Mouse (Mus musculus) CH12.LX (cell line): ENCODE measurements at regions not wholly inside any gene's neighbourhood (a gene's known extent, or its start where the extent isn't known, plus 50 kb on each side); places are given as distances from the start of the nearest gene placed in this dataset.

ENCODE experiments used
- DNase-seq: peaks from one replicate; pipeline ENCODE4 v3.0.0-alpha.2; 2013; ENCODE audit errors: extremely low read depth
- H3K27ac ChIP-seq: 2 replicates; pipeline ENCODE4 v1.5.1; 2012; ENCODE audit warnings: low read depth, mild to moderate bottlenecking, control low read depth, moderate library complexity; ENCODE audit not compliant: insufficient read depth
- H3K27me3 ChIP-seq: replicated peaks from 2 replicates; pipeline ENCODE3; 2012; ENCODE audit warnings: inconsistent platforms
- H3K36me3 ChIP-seq, 2 experiments: replicated peaks in 1 of 2; 2 replicates each; pipeline versions ENCODE3 to v1.6.1; 2012; ENCODE audit warnings: inconsistent platforms in 1 of 2, low read length in 1 of 2, mild to moderate bottlenecking in 1 of 2, mixed read lengths in 1 of 2, moderate library complexity in 1 of 2; ENCODE audit not compliant: control insufficient read depth in 1 of 2, insufficient read depth in 1 of 2
- H3K4me1 ChIP-seq, 2 experiments: 2 replicates each; pipeline ENCODE4 v1.6.1; 2012; ENCODE audit warnings: inconsistent platforms in 1 of 2, moderate library complexity in 1 of 2; ENCODE audit not compliant: insufficient read depth in 2 of 2, control insufficient read depth in 1 of 2
- H3K4me2 ChIP-seq: 2 replicates; pipeline ENCODE4 v1.6.1; 2012; ENCODE audit warnings: low read depth, mild to moderate bottlenecking, control low read depth; ENCODE audit not compliant: poor library complexity, insufficient read depth, severe bottlenecking
- H3K4me3 ChIP-seq, 3 experiments: fragments of 150-350 bp in 1 of 3; sonication (generic) in 1 of 3; replicated peaks in 1 of 3; 2 replicates each; pipeline versions ENCODE3 to v1.5.1; 2011 to 2012; ENCODE audit warnings: low read depth in 2 of 3, low read length in 2 of 3, mild to moderate bottlenecking in 2 of 3, moderate library complexity in 2 of 3, control low read depth in 1 of 3, improper control_type of control experiment in 1 of 3, inconsistent platforms in 1 of 3, mixed read lengths in 1 of 3; ENCODE audit not compliant: poor library complexity in 1 of 3
- H3K79me2 ChIP-seq: replicated peaks from 2 replicates; pipeline ENCODE4 v1.6.1; 2012; ENCODE audit warnings: mild to moderate bottlenecking, moderate library complexity; ENCODE audit not compliant: control insufficient read depth, poor library complexity, insufficient read depth, severe bottlenecking; ENCODE audit errors: extremely low read depth
- H3K9ac ChIP-seq: 2 replicates; pipeline ENCODE4 v1.6.1; 2012; ENCODE audit warnings: low read depth, mild to moderate bottlenecking, control low read depth, moderate library complexity; ENCODE audit not compliant: insufficient read depth
- H3K9me3 ChIP-seq: replicated peaks from 2 replicates; pipeline ENCODE3; 2012; ENCODE audit warnings: low read length, inconsistent platforms, mixed read lengths
- CHD2 ChIP-seq: IDR thresholded peaks from 2 replicates; pipeline ENCODE4 v1.6.1; 2011; ENCODE audit warnings: low read length, improper control_type of control experiment
- CTCF ChIP-seq, 2 experiments: IDR thresholded peaks in 1 of 2; conservative IDR thresholded peaks in 1 of 2; 2 replicates each; pipeline ENCODE4 v1.5.1; 2011 to 2012; ENCODE audit warnings: low read depth in 2 of 2, low read length in 2 of 2, improper control_type of control experiment in 1 of 2, inconsistent platforms in 1 of 2, mild to moderate bottlenecking in 1 of 2, moderate library complexity in 1 of 2
- ELF1 ChIP-seq: IDR thresholded peaks from 2 replicates; pipeline ENCODE4 v1.6.1; 2014; ENCODE audit warnings: low read depth, mild to moderate bottlenecking, inconsistent platforms, low read length, improper control_type of control experiment
- HCFC1 ChIP-seq: IDR thresholded peaks from 2 replicates; pipeline ENCODE4 v1.6.1; 2012; ENCODE audit warnings: low read depth, mild to moderate bottlenecking, inconsistent platforms, low read length, improper control_type of control experiment
- IRF4 ChIP-seq: IDR thresholded peaks from 2 replicates; pipeline ENCODE4 v1.6.1; 2014; ENCODE audit warnings: low read depth, mild to moderate bottlenecking, inconsistent platforms, low read length, improper control_type of control experiment
- JUND ChIP-seq: conservative IDR thresholded peaks from 2 replicates; pipeline ENCODE4 v1.6.1; 2011; ENCODE audit warnings: low read depth, low read length, improper control_type of control experiment
- KAT2A ChIP-seq: IDR thresholded peaks from 2 replicates; pipeline ENCODE4 v1.6.1; 2012; ENCODE audit warnings: low read length, improper control_type of control experiment, inconsistent platforms; ENCODE audit not compliant: insufficient replicate concordance
- MEF2A ChIP-seq: IDR thresholded peaks from 2 replicates; pipeline ENCODE4 v1.6.1; 2014; ENCODE audit warnings: low read depth, mild to moderate bottlenecking, inconsistent platforms, low read length, improper control_type of control experiment, borderline replicate concordance
- MXI1 ChIP-seq: IDR thresholded peaks from 2 replicates; pipeline ENCODE4 v1.6.1; 2011; ENCODE audit warnings: mild to moderate bottlenecking, low read depth, low read length, improper control_type of control experiment
- NELFE ChIP-seq: IDR thresholded peaks from 2 replicates; pipeline ENCODE4 v1.6.1; 2011; ENCODE audit warnings: low read depth, low read length, improper control_type of control experiment
- NRF1 ChIP-seq: IDR thresholded peaks from 2 replicates; pipeline ENCODE4 v1.6.1; 2014; ENCODE audit warnings: low read depth, mild to moderate bottlenecking, inconsistent platforms, low read length, improper control_type of control experiment, moderate library complexity
- POLR2AphosphoS2 ChIP-seq: IDR thresholded peaks from 2 replicates; pipeline ENCODE4 v1.6.1; 2011; ENCODE audit warnings: low read depth, low read length, improper control_type of control experiment
- RCOR1 ChIP-seq: conservative IDR thresholded peaks from 2 replicates; pipeline ENCODE4 v1.6.1; 2012; ENCODE audit warnings: low read depth, mild to moderate bottlenecking, inconsistent platforms, low read length, improper control_type of control experiment
- TBP ChIP-seq: conservative IDR thresholded peaks from 2 replicates; pipeline ENCODE4 v1.6.1; 2011; ENCODE audit warnings: low read depth, low read length, improper control_type of control experiment
- TCF12 ChIP-seq: IDR thresholded peaks from 2 replicates; pipeline ENCODE4 v1.6.1; 2014; ENCODE audit warnings: low read depth, mild to moderate bottlenecking, inconsistent platforms, low read length, improper control_type of control experiment
- UBTF ChIP-seq: IDR thresholded peaks from 2 replicates; pipeline ENCODE4 v1.6.1; 2012; ENCODE audit warnings: low read depth, mild to moderate bottlenecking, inconsistent platforms, low read length, improper control_type of control experiment, moderate library complexity
- ZMIZ1 ChIP-seq: IDR thresholded peaks from 2 replicates; pipeline ENCODE4 v1.6.1; 2012; ENCODE audit warnings: low read depth, mild to moderate bottlenecking, inconsistent platforms, low read length, improper control_type of control experiment
- ZNF384 ChIP-seq: IDR thresholded peaks from 2 replicates; pipeline ENCODE4 v1.6.1; 2012; ENCODE audit warnings: low read depth, low read length, improper control_type of control experiment, inconsistent platforms
- dilution Hi-C: fragments of 300-500 bp; cut with MboI; formaldehyde crosslinking; loops from 2 replicates; pipeline ENCODE4 v1.14.3; 2020; ENCODE audit warnings: low sequenced_read_pairs; ENCODE audit not compliant: extremely low pct_unique_long_range_greater_than_20kb, extremely low pct_ligation_motif_present
- in situ Hi-C: fragments of 300-500 bp; cut with MboI; formaldehyde crosslinking; loops from 3 replicates; pipeline ENCODE4 v1.14.3; 2019; ENCODE audit warnings: low sequenced_read_pairs, low pct_ligation_motif_present, low pct_unique_long_range_greater_than_20kb, mixed read lengths

DNA sequence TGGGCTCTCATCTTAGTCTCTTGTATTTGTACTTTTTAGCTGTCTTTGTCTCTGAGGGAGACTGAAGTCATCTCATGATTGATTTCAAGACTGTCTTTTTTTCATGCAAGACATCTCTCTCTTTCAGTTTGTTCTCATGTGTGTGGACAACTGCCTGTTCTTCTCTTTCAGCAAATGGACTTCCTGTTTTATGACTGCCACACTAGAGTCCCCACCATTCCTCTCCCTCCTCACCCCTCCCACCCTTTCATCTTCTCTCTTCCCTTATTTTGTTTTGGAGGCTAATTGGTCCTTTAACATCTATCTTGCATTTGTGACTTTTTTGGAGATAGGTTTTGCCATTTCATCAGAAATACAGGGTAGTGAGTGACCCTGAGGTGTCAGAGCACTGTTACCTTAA lies 311.8 kb upstream of the Gm5148 start:
- Histone ChIP-seq H3K4me2 (no peak overlapping the region), H3K79me2 (no peaks in the 10 kb centered on the region), H3K36me3 (no peaks in the 10 kb centered on the region), H3K4me3 (no peak overlapping the region), H3K9ac (no peak overlapping the region), H3K9me3 (no peaks in the 10 kb centered on the region), H3K4me1 (peaks cover 7 to 18% of the 10 kb centered on the region in 2 experiments; a peak in 2 of 4 replicates), H3K27me3 (no peaks in the 10 kb centered on the region), H3K27ac (no peak overlapping the region)
- in situ Hi-C loops (no loop called here), dilution Hi-C loops (no loop called here)
- TF ChIP-seq IRF4 (0 out of 2 replicates have a peak, but pooled peaks have one; percentile 30), MEF2A (no peak), JUND (no peak), CHD2 (no peak), ZMIZ1 (no peak), MXI1 (no peak), CTCF (conservative IDR thresholded peaks at IDR 0.05 in 1 of 2, IDR thresholded peaks at IDR 0.05 in 1 of 2; ENCODE audit: low read depth in 2 of 2, low read length in 2 of 2) (no peak), NELFE (no peak), POLR2AphosphoS2 (no peak), HCFC1 (no peak), ZNF384 (peak; percentile 37; the same call in 1 of the 2 replicates), ELF1 (no peak)
- peak; percentile 18 for DNase-seq

- no peak overlapping the region for H3K4me3 ChIP-seq
- no peaks in the 10 kb centered on the region for H3K27me3 ChIP-seq
- DNase-seq: no peak
- H3K9ac ChIP-seq: no peak overlapping the region
- H3K4me1 ChIP-seq: peaks cover 0 to 12% of the 10 kb centered on the region in 2 experiments; a peak in 2 of 4 replicates
- no peaks in the 10 kb centered on the region for H3K9me3 ChIP-seq
- dilution Hi-C loops: no loop called here
- no peaks in the 10 kb centered on the region for H3K79me2 ChIP-seq
- no peak overlapping the region for H3K27ac ChIP-seq
- in situ Hi-C loops: no loop called here
- no peak for TF ChIP-seq CHD2
- TF ChIP-seq TBP: no peak
- no peak for TF ChIP-seq RCOR1
- no peak for TF ChIP-seq NRF1
- TF ChIP-seq ELF1: no peak
- no peak for TF ChIP-seq MXI1
- no peak for TF ChIP-seq UBTF
- no peak for TF ChIP-seq JUND
- no peak for TF ChIP-seq ZMIZ1
- no peak for TF ChIP-seq TCF12
- no peak for TF ChIP-seq KAT2A
- no peaks in the 10 kb centered on the region for H3K36me3 ChIP-seq
- no peak overlapping the region for H3K4me2 ChIP-seq
Observed at GRCm38 (mm10) chr3:38034138-38034537, 309.8 kb upstream of the Gm5148 start.
